Mouse (Mus musculus) MEL (cell line): ENCODE data around the gene Wdr54.

ENCODE experiments used
- CTCF ChIP-seq, 3 experiments: IDR thresholded peaks in 2 of 3; conservative IDR thresholded peaks in 1 of 3; 2 replicates each; pipeline ENCODE4 v1.5.1; 2011 to 2012; ENCODE audit warnings: low read length in 3 of 3, low read depth in 2 of 3, mild to moderate bottlenecking in 2 of 3, improper control_type of control experiment in 1 of 3, inconsistent platforms in 1 of 3, mixed read lengths in 1 of 3, moderate library complexity in 1 of 3; ENCODE audit not compliant: control insufficient read depth in 1 of 3, insufficient read depth in 1 of 3, poor library complexity in 1 of 3, severe bottlenecking in 1 of 3
- EP300 ChIP-seq, 2 experiments: IDR thresholded peaks; 2 replicates each; pipeline ENCODE4 v1.6.1; 2011; ENCODE audit warnings: improper control_type of control experiment in 2 of 2, low read length in 2 of 2, low read depth in 1 of 2, mild to moderate bottlenecking in 1 of 2
- HCFC1 ChIP-seq: IDR thresholded peaks from 2 replicates; pipeline ENCODE4 v1.6.1; 2012; ENCODE audit warnings: low read depth, mild to moderate bottlenecking, inconsistent platforms, low read length, improper control_type of control experiment, moderate library complexity
- POLR2A ChIP-seq, 2 experiments: IDR thresholded peaks; 2 replicates each; pipeline ENCODE4 v1.6.1; 2011 to 2012; ENCODE audit warnings: low read length in 2 of 2, mild to moderate bottlenecking in 2 of 2, control low read depth in 1 of 2, improper control_type of control experiment in 1 of 2, low read depth in 1 of 2, moderate library complexity in 1 of 2; ENCODE audit not compliant: control insufficient read depth in 1 of 2, insufficient read depth in 1 of 2, poor library complexity in 1 of 2
- ZNF384 ChIP-seq: IDR thresholded peaks from 2 replicates; pipeline ENCODE4 v1.6.1; 2012; ENCODE audit warnings: low read depth, mild to moderate bottlenecking, inconsistent platforms, low read length, improper control_type of control experiment

DNA sequence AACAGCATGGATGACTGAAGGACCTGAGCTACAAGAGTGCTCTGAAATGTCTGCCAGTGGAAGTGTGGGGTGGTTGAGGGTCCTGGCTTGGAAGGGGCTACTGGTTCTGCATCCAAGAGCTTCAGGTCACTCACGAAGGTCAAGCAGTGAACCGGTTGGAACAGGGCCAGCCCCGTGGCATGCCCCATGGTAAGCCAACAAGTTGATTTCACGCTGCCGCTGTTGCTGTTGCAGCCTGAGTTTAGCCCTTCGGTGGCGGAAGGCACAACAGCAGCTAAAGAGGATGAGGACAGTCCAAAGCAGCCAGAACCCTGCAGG lies 36.5 kb downstream of the Wdr54 start:
- TF ChIP-seq CTCF (IDR thresholded peaks at IDR 0.05 in 2 of 3, conservative IDR thresholded peaks at IDR 0.05 in 1 of 3; ENCODE audit: control insufficient read depth in 1 of 3, insufficient read depth in 1 of 3, low read depth in 2 of 3, low read length in 3 of 3, poor library complexity in 1 of 3, severe bottlenecking in 1 of 3) (no peak), EP300 (IDR thresholded peaks at IDR 0.05; ENCODE audit: low read depth in 1 of 2, low read length in 2 of 2) (no peak), HCFC1 (no peak), POLR2A (IDR thresholded peaks at IDR 0.05; ENCODE audit: control insufficient read depth in 1 of 2, insufficient read depth in 1 of 2, low read depth in 1 of 2, low read length in 2 of 2, poor library complexity in 1 of 2) (no peak), ZNF384 (no peak)
